Mouse (Mus musculus) intestine, embryonic 16.5 days (tissue): ENCODE measurements at regions not wholly inside any gene's neighbourhood (a gene's known extent, or its start where the extent isn't known, plus 50 kb on each side); places are given as distances from the start of the nearest gene placed in this dataset.

Experiments
- ATAC-seq: fragments of 200-750 bp; cut with Nextera tagmentation; 2 replicates; pipeline ENCODE4 v1.8.0; 2017; ENCODE audit warnings: moderate TSS enrichment, moderate library complexity
- H3K27ac ChIP-seq: fragments of 300-500 bp; sonication (generic); 2 replicates; pipeline ENCODE4 v1.5.1; 2014; ENCODE audit warnings: mild to moderate bottlenecking, low read length
- H3K27me3 ChIP-seq: fragments of 300-500 bp; sonication (generic); replicated peaks from 2 replicates; pipeline ENCODE4 v1.6.1; 2014; ENCODE audit warnings: low read length, control low read depth, mixed read lengths; ENCODE audit not compliant: control insufficient read depth, insufficient read depth
- H3K36me3 ChIP-seq: fragments of 300-500 bp; sonication (generic); 2 replicates; pipeline ENCODE4 v1.6.1; 2014; ENCODE audit warnings: low read length, control low read depth; ENCODE audit not compliant: control insufficient read depth, insufficient read depth
- H3K4me1 ChIP-seq: fragments of 300-500 bp; sonication (generic); 2 replicates; pipeline ENCODE4 v1.6.1; 2014; ENCODE audit warnings: low read length, control low read depth, mixed read lengths; ENCODE audit not compliant: control insufficient read depth, insufficient read depth
- H3K4me2 ChIP-seq: fragments of 300-500 bp; sonication (generic); 2 replicates; pipeline ENCODE4 v1.6.1; 2014; ENCODE audit warnings: low read depth, low read length, control low read depth
- H3K4me3 ChIP-seq: fragments of 300-500 bp; sonication (generic); 2 replicates; pipeline ENCODE4 v1.5.1; 2014; ENCODE audit warnings: mild to moderate bottlenecking, low read length
- H3K9ac ChIP-seq: fragments of 300-500 bp; sonication (generic); 2 replicates; pipeline ENCODE4 v1.6.1; 2014; ENCODE audit warnings: low read depth, low read length
- H3K9me3 ChIP-seq: fragments of 300-500 bp; sonication (generic); 2 replicates; pipeline ENCODE4 v1.6.1; 2016; ENCODE audit warnings: low read length, control low read depth; ENCODE audit not compliant: control insufficient read depth
- WGBS: fragments of 180-500 bp; shearing (Covaris S2); extraction: QIAGEN DNeasy Blood & Tissue Kit; methylation state at CpG from one replicate; pipeline ENCODE4 v1.1.7; 2014; 5-methylcytosine and 5-hydroxymethylcytosine counted together

GRCm38 (mm10) chr1:193951936-193952335, 581.8 kb upstream of the Camk1g start:
- no peak for ATAC-seq
- Histone ChIP-seq H3K27me3 (no peaks in the 10 kb centered on the region), H3K36me3 (no peaks in the 10 kb centered on the region), H3K9ac (no peak overlapping the region), H3K27ac (no peak overlapping the region), H3K4me1 (no peaks in the 10 kb centered on the region), H3K9me3 (no peaks in the 10 kb centered on the region), H3K4me3 (no peak overlapping the region), H3K4me2 (no peak overlapping the region)

GRCm38 (mm10) chr1:193949817-193950216, 579.7 kb upstream of the Camk1g start:
- Histone ChIP-seq H3K4me3 (no peak overlapping the region), H3K27ac (no peak overlapping the region), H3K4me2 (no peak overlapping the region), H3K4me1 (no peaks in the 10 kb centered on the region), H3K36me3 (no peaks in the 10 kb centered on the region), H3K27me3 (no peaks in the 10 kb centered on the region), H3K9ac (no peak overlapping the region), H3K9me3 (no peaks in the 10 kb centered on the region)
- no peak for ATAC-seq

GRCm38 (mm10) chr1:193946953-193947586, 577.0 kb upstream of the Camk1g start:
- Histone ChIP-seq H3K27me3 (no peaks in the 10 kb centered on the region), H3K27ac (no peak overlapping the region), H3K36me3 (no peaks in the 10 kb centered on the region), H3K9ac (no peak overlapping the region), H3K4me1 (no peaks in the 10 kb centered on the region), H3K4me2 (no peak overlapping the region), H3K4me3 (no peak overlapping the region), H3K9me3 (no peaks in the 10 kb centered on the region)
- WGBS = 79% methylated on average over 6 of the region's 6 CpGs
- no peak for ATAC-seq

GRCm38 (mm10) chr1:193935969-193936368, 565.9 kb upstream of the Camk1g start:
- H3K4me2 ChIP-seq = no peak overlapping the region
- no peaks in the 10 kb centered on the region for H3K4me1 ChIP-seq
- ATAC-seq = no peak
- WGBS = 86% methylated on average over 2 of the region's 2 CpGs
- no peak overlapping the region for H3K4me3 ChIP-seq
- H3K27me3 ChIP-seq = no peaks in the 10 kb centered on the region
- no peak overlapping the region for H3K9ac ChIP-seq
- no peaks in the 10 kb centered on the region for H3K36me3 ChIP-seq
- no peaks in the 10 kb centered on the region for H3K9me3 ChIP-seq
- no peak overlapping the region for H3K27ac ChIP-seq

- Histone ChIP-seq H3K36me3 (no peaks in the 10 kb centered on the region), H3K4me2 (no peak overlapping the region), H3K4me1 (no peaks in the 10 kb centered on the region), H3K9me3 (no peaks in the 10 kb centered on the region), H3K27ac (no peak overlapping the region), H3K9ac (no peak overlapping the region), H3K27me3 (no peaks in the 10 kb centered on the region), H3K4me3 (no peak overlapping the region)
- 38% methylated on average over 1 of the region's 1 CpGs for WGBS
- no peak for ATAC-seq
Measured at GRCm38 (mm10) chr1:193934308-193934707, 564.2 kb upstream of the Camk1g start.

GRCm38 (mm10) chr1:193931131-193931729, 561.1 kb upstream of the Camk1g start:
- Histone ChIP-seq H3K27ac (no peak overlapping the region), H3K4me1 (no peaks in the 10 kb centered on the region), H3K27me3 (no peaks in the 10 kb centered on the region), H3K36me3 (no peaks in the 10 kb centered on the region), H3K4me2 (no peak overlapping the region), H3K4me3 (no peak overlapping the region), H3K9me3 (no peaks in the 10 kb centered on the region), H3K9ac (no peak overlapping the region)
- ATAC-seq = no peak
- 66% methylated on average over 5 of the region's 5 CpGs for WGBS

- Histone ChIP-seq H3K27me3 (no peaks in the 10 kb centered on the region), H3K9ac (no peak overlapping the region), H3K4me1 (no peaks in the 10 kb centered on the region), H3K4me2 (no peak overlapping the region), H3K36me3 (no peaks in the 10 kb centered on the region), H3K27ac (no peak overlapping the region), H3K4me3 (no peak overlapping the region), H3K9me3 (no peaks in the 10 kb centered on the region)
- no peak for ATAC-seq
- WGBS = 65% methylated on average over 4 of the region's 4 CpGs
Measured at GRCm38 (mm10) chr1:193928607-193929006, 558.5 kb upstream of the Camk1g start.

GRCm38 (mm10) chr1:193922756-193923155, 552.7 kb upstream of the Camk1g start:
- Histone ChIP-seq H3K27me3 (no peaks in the 10 kb centered on the region), H3K9me3 (no peaks in the 10 kb centered on the region), H3K36me3 (no peaks in the 10 kb centered on the region), H3K4me3 (no peak overlapping the region), H3K27ac (no peak overlapping the region), H3K4me2 (no peak overlapping the region), H3K9ac (no peak overlapping the region), H3K4me1 (no peaks in the 10 kb centered on the region)
- WGBS = 67% methylated on average over 4 of the region's 4 CpGs
- no peak for ATAC-seq

GRCm38 (mm10) chr1:193919243-193919642, 549.1 kb upstream of the Camk1g start:
- 47% methylated on average over 3 of the region's 3 CpGs for WGBS
- no peak overlapping the region for H3K4me3 ChIP-seq
- no peaks in the 10 kb centered on the region for H3K27me3 ChIP-seq
- no peak overlapping the region for H3K9ac ChIP-seq
- no peaks in the 10 kb centered on the region for H3K36me3 ChIP-seq
- no peaks in the 10 kb centered on the region for H3K9me3 ChIP-seq
- H3K4me2 ChIP-seq = no peak overlapping the region
- no peaks in the 10 kb centered on the region for H3K4me1 ChIP-seq
- no peak for ATAC-seq
- no peak overlapping the region for H3K27ac ChIP-seq

GRCm38 (mm10) chr1:193905711-193906110, 535.6 kb upstream of the Camk1g start:
- Histone ChIP-seq H3K4me1 (no peaks in the 10 kb centered on the region), H3K27me3 (no peaks in the 10 kb centered on the region), H3K4me3 (no peak overlapping the region), H3K27ac (no peak overlapping the region), H3K4me2 (no peak overlapping the region), H3K9me3 (no peaks in the 10 kb centered on the region), H3K9ac (no peak overlapping the region), H3K36me3 (no peaks in the 10 kb centered on the region)
- ATAC-seq = no peak
